Mouse (Mus musculus): ENCODE measurements around the gene Apoc1.

Apoc1 gene

DNA sequence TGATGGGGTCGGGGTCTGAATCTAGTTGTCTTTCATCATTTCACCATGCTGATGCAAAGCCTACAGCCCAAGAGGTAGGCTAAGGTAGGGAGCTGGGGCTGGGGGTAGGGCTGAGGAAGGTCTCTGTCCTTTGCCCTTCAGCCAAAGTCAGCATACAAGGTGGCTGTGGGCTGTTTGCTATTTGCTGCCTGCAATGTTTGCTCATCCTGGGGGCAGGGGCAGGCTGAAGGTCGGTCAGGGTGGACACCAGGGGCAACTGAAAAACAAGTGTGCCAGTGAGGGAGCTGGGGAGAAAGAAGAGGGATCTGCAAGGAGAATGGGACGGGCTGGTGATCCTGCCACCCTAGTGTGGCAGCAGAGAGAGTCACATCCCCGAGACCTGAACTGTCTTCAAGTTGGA is 7.1 kb downstream of the Apoc1 start:
- DNase-seq (ENCODE audit: low spot score in 2 of 2), result no peak

DNA sequence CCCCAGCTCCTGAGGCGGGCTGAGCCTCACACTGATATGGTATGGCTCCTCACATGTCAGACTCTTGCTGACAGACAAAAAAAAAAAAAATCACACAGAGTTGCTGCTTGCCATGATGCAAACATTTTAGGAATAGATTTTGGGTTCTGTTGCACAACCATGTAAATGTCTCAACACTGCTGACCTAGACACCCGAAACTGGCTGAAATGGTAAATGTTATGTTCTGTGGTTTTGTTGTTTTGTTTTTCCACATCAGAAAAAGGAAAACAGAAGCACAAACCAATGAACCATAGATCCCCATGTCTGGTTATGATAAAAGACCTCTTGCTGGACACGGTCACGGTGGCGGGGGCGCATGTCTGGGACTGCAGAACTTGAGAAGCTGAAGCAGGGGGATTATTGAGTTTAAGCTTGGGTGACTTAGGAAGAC is 8.7 kb downstream of the Apoc1 start:
- DNase-seq (ENCODE audit: low spot score in 2 of 2), result no peak

DNA sequence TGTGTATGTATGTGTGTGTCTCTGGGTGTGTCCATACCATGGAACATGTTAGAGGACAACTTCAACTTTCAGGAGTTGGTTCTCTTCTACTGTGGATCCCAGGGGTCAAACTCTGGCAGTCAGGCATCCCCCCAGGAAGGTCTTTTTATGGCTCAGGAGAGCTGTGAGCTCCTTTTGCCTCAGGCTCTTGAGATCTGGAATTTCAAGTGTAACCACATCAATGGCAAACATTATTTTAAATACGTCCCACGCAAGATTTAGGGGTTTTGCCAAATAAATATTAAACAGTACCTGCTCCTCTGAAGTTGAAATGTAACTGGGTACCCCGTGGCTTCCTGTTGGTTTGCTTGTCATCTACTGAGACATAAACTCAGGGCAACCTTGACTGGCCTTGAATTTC is 9.5 kb downstream of the Apoc1 start:
- no peak for DNase-seq (ENCODE audit: low spot score in 2 of 2)

DNA sequence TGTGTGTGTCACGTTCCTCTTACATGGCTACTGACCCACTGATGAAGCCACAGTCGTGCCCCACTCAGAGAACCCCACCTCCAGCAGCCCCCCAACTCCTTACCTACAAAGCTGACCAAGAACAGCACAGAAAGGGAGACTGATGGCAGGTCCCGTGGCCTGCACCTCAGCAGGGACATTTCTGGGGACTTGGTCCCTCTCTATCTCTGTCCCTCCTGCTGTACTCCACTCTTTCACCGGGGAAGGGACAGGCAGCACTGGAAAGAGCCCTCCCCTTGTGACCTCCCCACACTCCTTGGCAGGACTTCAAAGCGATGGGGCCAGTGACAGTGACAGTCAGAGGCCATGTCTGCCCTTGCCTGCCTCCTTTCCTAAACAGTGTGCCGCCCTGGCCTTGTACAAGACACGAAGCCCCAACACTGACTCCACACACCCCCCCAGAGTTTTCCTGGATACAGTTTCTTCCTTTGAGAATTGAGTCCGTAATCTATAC is 11.2 kb downstream of the Apoc1 start, which contains the start of the genes Gm44805 and Apoc4:
Gm44805 (minus strand) TSS at position 222 of the 493 bp plus-strand sequence.
Apoc4 (minus strand) TSS at position 278 of the 493 bp plus-strand sequence.
- no peak for DNase-seq (ENCODE audit: low spot score in 2 of 2)

DNA sequence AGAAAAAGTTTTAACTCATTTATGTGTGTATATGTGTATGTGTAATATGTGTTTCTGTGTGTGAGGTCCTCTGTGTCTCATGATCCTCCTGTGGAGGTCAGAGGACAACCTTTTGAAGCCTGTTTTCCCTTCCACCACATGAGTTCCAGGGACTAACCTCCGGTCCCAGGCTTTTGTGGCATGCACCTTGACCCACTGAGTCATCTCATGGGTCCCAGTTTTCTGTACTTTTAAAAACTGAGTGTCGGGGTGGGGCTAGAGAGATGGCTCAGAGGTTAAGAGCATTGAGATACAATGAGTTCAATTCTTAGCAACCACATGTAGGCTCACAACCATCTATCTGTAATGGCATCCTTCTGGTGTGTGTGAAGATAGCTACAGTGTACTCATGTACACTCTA is 11.8 kb downstream of the Apoc1 start:
- DNase-seq (ENCODE audit: low spot score in 2 of 2), result no peak

DNA sequence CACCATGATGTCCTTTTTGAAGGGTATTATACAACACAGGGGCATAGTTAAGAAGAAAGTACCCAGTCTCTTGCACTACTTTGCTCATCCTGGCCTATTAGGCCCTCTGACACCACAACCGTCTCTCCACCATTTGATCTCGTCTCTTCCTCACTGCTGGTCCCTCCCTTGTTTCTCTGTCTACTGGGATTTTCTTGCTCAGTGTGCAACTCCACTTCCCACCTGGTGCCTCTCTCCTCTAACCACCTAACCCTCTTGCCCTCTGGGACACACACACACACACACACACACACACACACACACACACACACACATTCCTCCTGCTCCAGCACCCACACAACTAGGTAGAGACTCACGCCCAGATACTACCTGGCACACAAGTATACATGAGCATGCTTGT is 13.6 kb downstream of the Apoc1 start:
- no peak for DNase-seq (ENCODE audit: low spot score in 2 of 2)

DNA sequence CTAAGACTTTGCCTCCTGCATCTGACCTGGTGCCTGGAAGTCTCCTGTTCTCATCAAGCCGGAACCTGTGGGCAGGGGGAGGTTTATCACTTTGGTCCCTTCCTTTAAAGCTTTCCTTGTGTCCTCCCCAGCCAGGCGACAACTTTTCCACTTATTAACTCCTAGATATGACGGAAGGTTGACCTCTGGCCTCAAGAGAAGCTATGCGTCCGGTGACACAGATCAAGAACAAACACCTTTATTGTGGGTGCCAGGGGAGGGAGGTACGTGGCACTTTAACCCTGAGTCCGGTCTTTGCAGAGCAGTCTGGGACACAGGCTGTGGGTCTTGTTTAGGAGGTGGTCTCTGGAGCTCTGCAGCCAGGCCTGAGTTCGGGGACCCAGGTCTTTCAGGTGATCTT is 14.6 kb downstream of the Apoc1 start, which contains the start of gene Apoc2:
Apoc2 (minus strand) TSS at position 70 of the 400 bp plus-strand sequence.
- no peak for DNase-seq (ENCODE audit: low spot score in 2 of 2)

DNA sequence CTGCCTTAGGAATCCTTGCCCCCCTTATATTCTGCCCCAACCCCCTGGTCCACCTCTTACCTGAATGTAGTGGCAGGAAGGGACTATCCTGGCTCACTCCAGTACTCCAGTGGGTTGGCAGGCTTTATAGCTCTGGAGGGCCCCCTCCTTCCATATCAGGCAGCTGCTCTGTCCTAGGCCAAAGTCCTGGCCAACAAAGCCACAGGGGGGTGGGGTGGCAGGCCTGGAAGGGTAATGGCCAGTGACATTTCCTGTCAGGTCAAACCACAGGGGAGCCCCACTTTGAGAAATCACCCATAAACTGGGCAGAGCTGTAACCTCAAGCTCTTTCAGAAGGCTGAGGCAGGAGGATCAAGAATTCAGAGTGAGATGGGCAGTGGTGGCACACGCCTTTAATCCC is 15.8 kb downstream of the Apoc1 start:
- no peak for DNase-seq (ENCODE audit: low spot score in 2 of 2)

DNA sequence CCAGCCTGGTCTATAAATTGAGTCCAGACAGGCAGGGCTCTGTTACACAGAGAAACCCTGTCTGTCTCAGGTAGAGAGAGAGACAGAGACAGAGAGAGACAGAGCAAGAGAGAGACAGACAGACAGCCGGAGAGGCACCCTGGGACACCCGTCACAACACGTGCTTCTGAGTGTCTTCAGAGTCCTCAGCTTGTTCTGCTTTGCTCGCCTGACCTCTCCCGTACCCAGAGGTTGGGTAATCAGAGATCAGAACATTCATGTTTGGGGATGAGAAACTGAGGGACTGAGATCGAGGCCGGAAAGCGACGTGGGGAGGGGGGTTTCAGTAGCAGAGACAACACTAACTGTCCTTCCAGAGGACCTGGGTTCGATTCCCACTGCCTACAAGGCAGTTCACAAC is 16.6 kb downstream of the Apoc1 start:
- no peak for DNase-seq (ENCODE audit: low spot score in 2 of 2)

DNA sequence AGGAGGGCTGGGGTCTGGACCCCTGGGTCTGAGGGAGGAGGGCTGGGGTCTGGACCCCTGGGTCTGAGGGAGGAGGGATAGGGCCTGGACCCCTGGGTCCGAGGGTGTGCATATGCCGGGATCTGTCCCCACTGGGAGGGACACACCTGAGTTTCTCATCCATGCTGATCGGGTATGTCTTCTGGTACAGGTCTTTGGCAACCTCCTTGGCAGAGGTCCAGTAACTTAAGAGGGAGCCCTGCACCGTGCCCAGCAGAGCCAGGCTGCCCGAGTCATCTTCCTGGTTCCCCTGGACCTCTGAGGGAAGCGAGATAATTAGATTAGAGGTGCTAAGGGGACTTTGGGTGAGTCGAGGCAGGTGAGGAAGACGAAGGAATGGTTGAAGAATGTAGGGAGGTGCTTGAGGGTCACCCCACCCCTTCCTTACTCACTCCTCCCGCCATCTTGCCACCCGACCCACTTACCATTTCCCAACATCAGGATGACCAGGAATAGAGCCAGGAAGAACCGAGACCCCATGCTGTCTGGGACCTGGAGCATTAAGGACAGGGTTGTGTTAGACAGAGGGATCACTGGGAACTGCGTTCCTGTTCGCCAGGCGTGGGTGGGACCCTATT is 19.3 kb downstream of the Apoc1 start:
- DNase-seq (ENCODE audit: low spot score in 2 of 2), result no peak

DNA sequence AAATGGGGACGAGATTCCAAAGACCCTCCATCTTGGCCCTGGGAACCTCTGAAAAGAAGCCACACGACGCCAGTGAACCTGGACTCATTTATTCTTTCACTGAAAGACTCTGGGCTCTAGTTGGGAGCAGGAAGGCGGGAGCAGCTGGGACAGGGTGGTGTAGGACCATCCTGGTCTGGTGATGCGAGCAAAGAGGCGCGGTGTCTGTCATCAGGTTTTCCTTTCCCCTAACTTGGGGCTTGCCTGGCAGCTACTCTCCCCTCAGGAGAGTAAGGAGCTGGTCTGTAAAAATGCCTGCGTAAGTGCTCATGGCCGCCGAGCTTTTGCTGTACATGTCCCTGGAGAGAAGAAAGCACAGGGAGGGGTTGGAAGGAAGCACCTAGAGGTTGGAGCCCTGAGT is 20.9 kb downstream of the Apoc1 start:
- no peak for DNase-seq (ENCODE audit: low spot score in 2 of 2)

DNA sequence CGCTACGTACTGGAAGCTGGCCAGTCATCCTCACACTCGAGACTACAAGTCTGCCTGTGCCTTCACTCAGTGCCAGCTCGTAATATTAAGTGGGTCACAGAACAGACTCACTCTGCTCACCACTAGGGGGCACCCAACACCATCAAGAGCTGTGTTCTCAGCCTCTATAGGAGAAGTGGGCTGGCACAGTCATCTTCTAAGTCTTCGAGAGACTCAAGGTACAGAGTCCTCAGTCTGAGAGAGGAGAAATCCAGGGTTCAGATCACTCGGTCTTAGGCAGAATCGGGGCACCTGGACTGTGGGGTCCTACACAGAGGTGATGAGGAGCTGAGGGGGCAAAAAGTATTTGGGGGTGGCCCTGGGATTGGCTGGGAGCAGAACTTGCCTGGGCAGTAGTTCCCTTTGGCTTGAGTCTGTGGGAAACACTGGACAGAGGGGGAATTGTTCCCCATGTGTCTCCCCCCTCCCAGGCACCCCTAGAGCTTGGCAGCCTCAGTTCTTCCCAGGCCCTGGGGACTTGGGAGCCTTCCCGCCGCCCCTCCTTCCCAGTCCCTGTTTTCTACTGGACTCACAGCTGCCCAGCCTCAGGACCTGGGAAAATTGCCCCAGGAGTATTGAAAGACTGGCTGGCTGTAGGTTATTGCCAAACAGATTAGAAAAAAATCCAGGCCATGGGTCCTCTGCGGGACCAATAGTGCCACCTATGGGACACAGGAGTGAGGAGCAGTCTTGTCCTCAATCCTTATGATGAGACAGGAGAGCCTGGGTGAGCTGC is 23.3 kb downstream of the Apoc1 start:
- peak; percentile 80 to 93 for DNase-seq (ENCODE audit: low spot score in 2 of 2)

DNA sequence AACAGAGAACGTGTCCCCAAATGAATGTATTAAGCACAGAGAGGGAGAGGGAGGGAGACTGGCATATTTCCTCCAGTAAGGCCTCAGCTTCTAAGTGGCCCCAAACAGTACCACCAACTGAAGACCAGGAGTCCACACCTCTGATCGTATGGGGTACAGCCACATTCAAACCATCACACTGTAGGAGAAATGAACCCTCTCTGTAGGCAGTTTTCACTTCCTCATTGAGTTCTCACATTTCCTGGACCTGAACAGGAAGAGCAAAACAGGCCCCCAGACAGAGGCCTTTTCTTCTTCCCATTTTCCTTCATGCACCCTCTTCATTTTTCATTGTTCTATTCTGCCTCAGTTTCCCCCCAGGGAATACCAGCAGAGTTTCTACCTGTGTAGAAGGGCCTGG is 25.0 kb downstream of the Apoc1 start:
- no peak for DNase-seq (ENCODE audit: low spot score in 2 of 2)

DNA sequence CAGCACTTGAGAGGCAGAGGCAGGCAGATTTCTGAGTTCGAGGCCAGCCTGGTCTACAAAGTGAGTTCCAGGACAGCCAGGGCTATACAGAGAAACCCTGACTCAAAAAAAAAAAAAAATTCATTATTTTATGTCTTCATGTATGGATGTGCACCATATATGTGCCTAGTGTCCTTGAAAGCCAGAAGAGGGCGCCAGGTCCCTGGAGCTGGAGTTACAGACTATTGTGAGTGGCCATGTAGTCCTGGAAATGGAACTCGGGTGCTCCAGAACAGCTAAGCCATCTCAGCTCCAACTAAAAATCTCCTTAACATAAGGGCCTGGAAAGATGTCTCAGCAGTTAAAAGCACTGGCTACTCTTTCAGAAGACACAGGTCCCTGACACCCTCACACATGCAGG is 25.7 kb downstream of the Apoc1 start:
- peak in 1 of 2 experiments; percentile 34 for DNase-seq (ENCODE audit: low spot score in 2 of 2)

DNA sequence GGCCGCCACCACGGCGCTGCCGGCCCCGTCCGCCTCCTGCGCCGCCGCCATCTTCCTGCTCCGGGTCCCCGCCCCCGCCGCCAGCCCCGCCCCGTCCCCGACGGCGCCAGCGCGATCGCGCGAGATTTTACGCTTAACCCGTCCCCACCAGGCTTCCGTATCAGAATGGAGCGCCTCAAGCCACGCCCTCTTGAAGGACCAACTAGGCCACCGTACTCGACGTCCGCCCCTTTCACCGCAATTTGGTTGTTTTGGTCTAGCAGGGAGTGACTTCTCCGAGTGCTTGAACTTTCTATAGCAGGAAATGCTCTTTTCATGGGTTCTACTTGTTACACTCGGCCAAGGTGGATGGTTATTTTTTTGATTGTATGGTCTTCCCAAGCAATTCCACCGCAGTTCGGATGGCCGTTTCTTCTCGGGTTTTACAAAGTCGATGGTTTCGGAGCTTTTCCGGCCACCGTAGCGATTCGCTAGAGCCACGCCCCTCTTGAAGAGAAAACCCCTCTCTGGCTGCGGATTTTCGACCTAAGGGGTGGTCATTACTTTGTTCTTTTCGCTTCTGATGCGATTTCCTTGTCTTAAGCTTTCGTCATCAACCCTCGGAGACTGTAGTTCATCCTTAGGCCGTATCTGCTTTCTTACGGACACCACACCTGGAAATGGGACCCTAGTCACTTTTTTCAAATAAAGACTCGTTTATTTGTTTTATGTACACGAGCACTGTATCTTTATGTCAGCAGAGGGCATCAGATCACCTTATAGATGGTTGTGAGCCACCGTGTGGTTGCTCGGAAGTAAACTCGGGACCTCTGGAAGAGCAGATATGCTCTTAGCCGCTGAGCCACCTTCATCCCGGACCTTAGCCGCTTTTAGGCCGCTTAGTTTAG is 27.3 kb downstream of the Apoc1 start, which contains the start of gene Clptm1:
Clptm1 (minus strand) TSS at position 79 of the 887 bp plus-strand sequence.
- DNase-seq (ENCODE audit: low spot score in 2 of 2), result peak; percentile 93 to 98

DNA sequence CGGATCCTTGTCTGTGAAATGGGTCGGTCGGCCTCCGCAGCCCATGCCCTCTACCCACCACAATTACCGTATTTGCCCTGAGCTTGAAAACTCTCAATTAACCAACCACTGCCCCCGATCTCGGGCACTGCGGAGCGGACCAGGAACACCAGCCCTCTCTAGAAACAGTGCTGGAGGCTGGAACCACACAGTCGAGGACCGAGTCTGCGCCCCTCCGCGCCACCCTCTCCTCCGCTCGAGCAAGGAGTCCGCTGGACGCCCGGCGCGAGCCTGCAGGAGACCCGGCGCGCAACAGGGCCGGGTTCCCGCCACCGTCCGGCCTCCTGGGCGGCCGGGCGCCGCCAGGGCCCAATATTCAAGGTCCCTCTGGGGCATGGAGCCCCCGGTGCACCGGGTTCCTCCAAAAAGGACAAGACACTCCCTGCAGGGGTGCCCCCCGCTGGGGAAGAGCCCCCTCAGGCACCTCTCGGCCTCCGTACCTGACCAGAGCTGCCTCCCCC is 28.0 kb downstream of the Apoc1 start:
- DNase-seq (ENCODE audit: low spot score in 2 of 2), result no peak

DNA sequence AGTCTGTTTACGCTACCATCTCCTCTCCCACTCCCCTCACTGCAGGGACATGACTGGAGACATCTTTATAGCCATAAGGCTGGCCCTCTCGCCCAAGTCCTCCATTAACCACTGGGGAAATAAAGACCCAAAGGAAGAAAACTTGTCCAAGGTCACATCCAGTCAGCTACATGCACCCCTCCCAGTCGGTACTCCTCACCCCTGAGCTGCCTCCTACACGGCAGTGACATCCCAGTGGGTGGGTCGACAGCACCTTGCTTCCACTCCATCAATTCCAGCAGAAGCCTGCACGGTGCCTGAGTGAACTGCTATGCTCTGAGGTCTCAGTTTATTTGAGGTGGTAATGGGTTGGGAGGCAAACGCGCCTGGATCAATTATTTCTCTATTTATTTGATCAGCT is 28.5 kb downstream of the Apoc1 start:
- peak in 1 of 2 experiments; percentile 39 for DNase-seq (ENCODE audit: low spot score in 2 of 2)

DNA sequence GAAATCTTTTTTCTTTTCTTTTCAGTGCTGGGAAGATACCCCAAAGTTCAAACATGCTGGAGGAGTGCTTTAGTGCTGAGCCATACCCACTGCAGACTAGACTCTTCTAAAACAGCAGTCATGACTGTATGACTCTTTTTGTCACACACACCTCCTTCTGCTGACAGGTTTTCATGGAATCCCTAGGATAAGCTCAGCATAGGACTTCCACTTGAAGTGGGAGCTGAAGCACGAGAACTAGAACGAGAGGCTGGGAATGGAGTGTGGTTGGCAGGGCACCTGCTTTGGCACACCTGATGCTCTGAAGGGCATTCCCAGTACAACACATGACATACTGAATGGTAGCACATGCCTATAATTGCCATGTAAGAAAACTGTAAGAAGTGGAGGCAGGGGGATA is 39.8 kb downstream of the Apoc1 start:
- no peak for DNase-seq (ENCODE audit: low spot score in 2 of 2)

DNA sequence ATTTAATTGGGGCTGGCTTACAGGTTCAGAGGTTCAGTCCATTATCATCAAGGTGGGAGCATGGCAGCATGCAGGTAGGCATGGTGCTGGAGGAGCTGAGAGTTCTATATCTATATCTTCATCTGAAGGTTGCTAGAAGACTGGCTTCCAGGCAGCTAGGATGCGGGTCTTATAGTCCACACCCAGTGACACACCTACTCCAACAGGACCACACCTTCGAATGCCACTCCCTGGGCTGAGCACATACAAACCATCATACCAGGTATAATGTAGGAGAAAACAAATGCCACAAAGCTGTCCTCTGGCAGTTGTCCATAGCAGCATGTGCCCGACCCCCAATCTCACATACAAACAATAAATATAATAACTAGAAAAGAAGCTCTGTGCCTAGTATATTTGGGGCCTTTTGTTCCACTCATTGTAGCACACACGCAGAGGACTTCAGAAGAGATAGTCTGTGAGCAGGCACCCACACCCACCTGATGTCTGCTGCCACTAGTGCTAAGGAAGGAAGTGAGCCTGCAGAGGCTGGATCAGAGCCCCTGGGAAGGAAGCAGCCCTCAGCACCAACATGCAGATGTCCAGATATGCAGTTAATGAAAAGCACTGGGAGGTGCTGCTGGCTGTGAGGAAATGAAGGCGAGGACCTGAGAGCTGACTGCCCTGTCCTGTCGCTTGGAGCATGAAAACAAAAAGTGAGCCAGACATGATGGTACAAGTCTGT is 41.2 kb downstream of the Apoc1 start:
- DNase-seq (ENCODE audit: low spot score in 2 of 2), result no peak

DNA sequence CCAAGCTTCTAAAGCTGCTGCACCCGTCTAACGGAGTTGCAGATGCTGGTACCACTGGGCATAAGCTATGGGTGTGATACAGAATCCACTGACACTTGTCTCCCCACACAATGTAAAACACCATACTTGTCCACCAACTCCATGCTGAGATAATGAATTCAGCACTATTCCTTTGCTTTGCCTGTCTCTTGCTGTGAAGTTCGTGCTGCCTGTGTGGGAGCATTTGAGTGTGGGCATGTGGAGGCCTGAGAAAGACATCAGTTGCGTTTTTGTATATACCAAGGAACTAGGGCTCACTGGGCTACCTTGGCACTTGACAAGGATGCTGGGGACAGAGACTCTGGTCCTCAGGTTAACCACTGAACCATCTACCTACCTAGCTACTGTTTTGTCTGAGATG is 51.2 kb downstream of the Apoc1 start:
- DNase-seq (ENCODE audit: low spot score in 2 of 2), result no peak

Measured in spleen, postnatal 10 days (tissue).